Mouse (Mus musculus) cerebellum, adult 2 months (tissue): ENCODE data around the gene Il17re.

Experiments
- CTCF ChIP-seq: fragments of 200-500 bp; IDR thresholded peaks from 2 replicates; pipeline ENCODE4 v1.5.1; 2011; ENCODE audit warnings: low read depth, mild to moderate bottlenecking, control low read depth, low read length, moderate library complexity, borderline replicate concordance; ENCODE audit not compliant: insufficient read depth
- POLR2A ChIP-seq: fragments of 200-500 bp; IDR thresholded peaks from 2 replicates; pipeline ENCODE4 v1.6.1; 2011; ENCODE audit warnings: low read length, control low read depth, borderline replicate concordance; ENCODE audit not compliant: insufficient read depth

DNA sequence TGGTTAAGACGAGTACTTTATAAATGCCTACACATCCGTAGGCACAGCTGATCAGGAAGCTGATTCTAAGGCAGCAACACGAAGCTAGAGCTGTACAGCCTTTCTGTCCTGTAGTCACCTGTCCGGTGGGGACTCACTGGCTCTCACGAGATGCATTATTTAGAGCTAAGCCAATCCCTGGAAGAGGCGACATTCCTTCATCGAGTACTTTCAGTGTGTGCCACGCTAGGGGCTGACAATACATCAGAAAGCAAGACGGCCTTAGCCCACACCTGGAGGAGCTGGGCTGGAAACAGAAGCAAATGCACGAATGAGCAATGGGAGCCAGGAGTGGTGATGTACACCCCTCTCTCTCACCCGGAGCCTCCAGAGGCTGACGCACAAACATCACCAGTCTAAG, 21.1 kb upstream of the Il17re start:
- TF ChIP-seq CTCF (no peak), POLR2A (no peak)
